Mouse (Mus musculus): ENCODE measurements around the gene Btaf1.

Gene Btaf1

GRCm38 (mm10) chr19:37025839-37026319 is 100.0 kb downstream of the Btaf1 start:
- no peak for DNase-seq

- no peak for DNase-seq
Measured at GRCm38 (mm10) chr19:37026408-37026807, 100.5 kb downstream of the Btaf1 start.

GRCm38 (mm10) chr19:37029771-37030170 is 103.9 kb downstream of the Btaf1 start:
- DNase-seq, result no peak

GRCm38 (mm10) chr19:37031446-37031845 is 105.6 kb downstream of the Btaf1 start:
- DNase-seq, result no peak

GRCm38 (mm10) chr19:37032364-37032763 is 106.5 kb downstream of the Btaf1 start:
- DNase-seq, result no peak

- no peak for DNase-seq
Measured at GRCm38 (mm10) chr19:37040906-37041305, 115.0 kb downstream of the Btaf1 start.

- DNase-seq, result no peak
Measured at GRCm38 (mm10) chr19:37044431-37044830, 118.6 kb downstream of the Btaf1 start.

- DNase-seq, result no peak
Measured at GRCm38 (mm10) chr19:37048507-37048906, 122.6 kb downstream of the Btaf1 start.

- peak; percentile 60 for DNase-seq
Measured at GRCm38 (mm10) chr19:37050643-37051345, 124.9 kb downstream of the Btaf1 start.

- DNase-seq, result no peak
Measured at GRCm38 (mm10) chr19:37055976-37056556, 130.2 kb downstream of the Btaf1 start.

- DNase-seq, result no peak
Measured at GRCm38 (mm10) chr19:37057161-37057905, 131.5 kb downstream of the Btaf1 start.

- peak; percentile 48 for DNase-seq
Measured at GRCm38 (mm10) chr19:37059623-37060022, 133.7 kb downstream of the Btaf1 start.

- DNase-seq, result no peak
Measured at GRCm38 (mm10) chr19:37060078-37060477, 134.2 kb downstream of the Btaf1 start.

Data from right cerebral cortex, adult 18-20 months (tissue).